Mouse (Mus musculus): Measurements from ENCODE around the gene Cenps. TPM values are rescaled to one million over a fixed set of nuclear protein-coding genes. Genes with fewer than 3 reads are reported as not detected.
A peak's percentile ranks its signal among the peaks of the same experiment; 100 is the strongest.

The Cenps gene
- polyA plus RNA-seq, 1 experiment from 2014 or later: 27.9 TPM

DNA sequence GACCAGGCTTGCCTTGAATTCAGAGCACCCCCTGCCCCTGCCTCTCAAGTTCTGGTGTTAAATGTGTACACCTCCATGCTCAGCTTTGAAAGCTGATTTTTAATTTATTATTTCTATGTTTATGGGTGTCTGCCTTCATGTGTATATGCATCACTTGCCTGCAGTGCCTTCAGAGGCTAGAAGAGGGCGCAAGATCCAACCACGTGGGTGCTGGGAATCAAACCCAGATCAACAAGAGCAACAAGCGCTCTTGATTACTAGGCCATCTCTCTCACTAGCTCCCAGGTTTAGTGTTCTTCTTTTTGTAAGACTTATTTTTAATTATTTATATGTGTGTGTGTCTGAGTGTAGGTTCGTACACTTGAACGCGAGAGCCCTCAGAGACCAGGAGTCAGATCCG is 17.4 kb upstream of the Cenps start:
- H3K27ac ChIP-seq: no peak overlapping the region
- H3K36me3 ChIP-seq: peaks cover 99% of the 10 kb centered on the region
- H3K9me3 ChIP-seq: no peaks in the 10 kb centered on the region
- WGBS: 97% methylated on average over 7 of the region's 7 CpGs
- no peak overlapping the region for H3K4me3 ChIP-seq
- no peak for ATAC-seq (ENCODE audit: insufficient number of reproducible peaks, low FRiP score, low TSS enrichment, low read depth)
- H3K9ac ChIP-seq: no peak overlapping the region
- H3K4me1 ChIP-seq: no peaks in the 10 kb centered on the region
- H3K27me3 ChIP-seq: no peaks in the 10 kb centered on the region
- no peak overlapping the region for H3K4me2 ChIP-seq

- H3K9ac ChIP-seq: no peak overlapping the region
- WGBS: 90% methylated on average over 11 of the region's 11 CpGs
- no peak overlapping the region for H3K27ac ChIP-seq
- no peak for ATAC-seq (ENCODE audit: insufficient number of reproducible peaks, low FRiP score, low TSS enrichment, low read depth)
- H3K36me3 ChIP-seq: peaks cover 63% of the 10 kb centered on the region
- no peaks in the 10 kb centered on the region for H3K27me3 ChIP-seq
- no peak overlapping the region for H3K4me3 ChIP-seq
- H3K9me3 ChIP-seq: no peaks in the 10 kb centered on the region
- H3K4me1 ChIP-seq: peaks cover 9% of the 10 kb centered on the region; the same call in 1 of the 2 replicates
- no peak overlapping the region for H3K4me2 ChIP-seq
Observed at GRCm38 (mm10) chr4:149150721-149151120, 13.3 kb upstream of the Cenps start.

DNA sequence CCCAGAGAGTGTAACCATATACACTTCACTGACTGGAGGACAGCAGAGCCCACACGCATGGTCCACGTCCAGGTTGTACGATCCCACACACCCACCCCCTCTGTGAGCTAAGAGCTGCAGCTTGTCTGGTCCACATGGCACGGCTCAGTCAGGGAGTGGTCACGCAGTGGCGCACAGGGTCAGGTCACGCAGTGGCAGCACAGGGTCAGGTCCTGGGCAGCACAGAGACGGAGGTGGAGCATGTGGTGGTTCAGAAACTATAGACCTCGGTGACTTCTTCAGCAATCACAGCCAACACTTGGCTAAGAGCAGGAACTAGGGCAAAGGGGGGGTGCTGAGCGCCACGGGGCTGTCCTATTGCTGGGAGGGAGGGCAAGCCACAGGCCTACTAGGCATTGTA is 12.8 kb upstream of the Cenps start:
- no peak overlapping the region for H3K4me2 ChIP-seq
- no peaks in the 10 kb centered on the region for H3K9me3 ChIP-seq
- H3K4me3 ChIP-seq: no peak overlapping the region
- ATAC-seq (ENCODE audit: insufficient number of reproducible peaks, low FRiP score, low TSS enrichment, low read depth): no peak
- H3K4me1 ChIP-seq: peaks cover 9% of the 10 kb centered on the region; the same call in 1 of the 2 replicates
- H3K36me3 ChIP-seq: peaks cover 58% of the 10 kb centered on the region
- 89% methylated on average over 11 of the region's 11 CpGs for WGBS
- no peak overlapping the region for H3K27ac ChIP-seq
- H3K9ac ChIP-seq: no peak overlapping the region
- no peaks in the 10 kb centered on the region for H3K27me3 ChIP-seq

GRCm38 (mm10) chr4:149149611-149150010 is 12.2 kb upstream of the Cenps start:
- H3K27ac ChIP-seq: peak overlapping the region; percentile 28; the same call in 1 of the 2 replicates
- 74% methylated on average over 7 of the region's 7 CpGs for WGBS
- peaks cover 52% of the 10 kb centered on the region for H3K36me3 ChIP-seq
- no peaks in the 10 kb centered on the region for H3K27me3 ChIP-seq
- no peak overlapping the region for H3K4me3 ChIP-seq
- peaks cover 11% of the 10 kb centered on the region for H3K4me1 ChIP-seq
- H3K4me2 ChIP-seq: no peak overlapping the region
- H3K9me3 ChIP-seq: no peaks in the 10 kb centered on the region
- no peak for ATAC-seq (ENCODE audit: insufficient number of reproducible peaks, low FRiP score, low TSS enrichment, low read depth)
- no peak overlapping the region for H3K9ac ChIP-seq

DNA sequence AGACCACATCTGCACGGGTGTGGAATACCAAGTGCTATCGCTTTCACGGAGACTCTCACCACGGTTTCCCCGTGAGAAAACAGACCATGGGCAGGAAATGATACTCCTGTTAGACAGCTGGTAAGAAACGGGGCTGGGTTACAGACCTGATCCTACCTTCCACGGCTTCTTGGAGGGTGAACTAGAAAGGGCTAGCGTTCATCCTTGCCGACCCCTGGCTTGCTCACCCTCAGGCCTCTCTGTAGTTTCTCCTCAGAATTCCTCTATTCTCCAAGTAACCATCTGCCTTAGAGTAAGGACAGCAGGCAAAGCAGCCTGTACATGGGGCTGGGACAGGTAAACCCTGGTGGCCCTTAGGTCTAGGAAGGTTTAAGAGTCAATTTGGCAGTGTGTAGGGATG is 11.8 kb upstream of the Cenps start:
- ATAC-seq (ENCODE audit: insufficient number of reproducible peaks, low FRiP score, low TSS enrichment, low read depth): no peak

DNA sequence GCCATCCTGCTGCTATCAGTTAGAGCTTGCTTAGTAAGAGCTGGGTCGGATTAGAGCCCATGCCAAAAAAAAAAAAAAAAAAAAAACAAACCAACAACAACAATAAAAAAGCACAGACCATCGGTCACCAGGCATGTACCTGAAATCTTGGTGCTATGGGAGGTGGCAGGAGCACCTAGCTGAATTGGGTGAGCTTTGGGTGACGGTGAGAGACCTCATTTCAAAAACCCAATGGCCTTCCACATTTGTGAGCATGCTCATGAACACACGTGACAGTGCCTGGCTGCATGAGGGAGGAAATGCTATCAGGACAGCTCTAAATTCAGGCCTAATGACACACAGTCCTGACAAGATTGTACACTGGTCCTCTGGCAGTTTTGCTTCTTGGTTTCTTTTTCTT is 10.7 kb upstream of the Cenps start:
- Histone ChIP-seq H3K4me2 (no peak overlapping the region), H3K4me3 (no peak overlapping the region), H3K27me3 (no peaks in the 10 kb centered on the region), H3K4me1 (peaks cover 13% of the 10 kb centered on the region), H3K27ac (no peak overlapping the region), H3K9me3 (no peaks in the 10 kb centered on the region), H3K9ac (no peak overlapping the region), H3K36me3 (peaks cover 36% of the 10 kb centered on the region)
- 77% methylated on average over 4 of the region's 4 CpGs for WGBS
- no peak for ATAC-seq (ENCODE audit: insufficient number of reproducible peaks, low FRiP score, low TSS enrichment, low read depth)

More for the DNA sequence above, 11.8 kb upstream of the Cenps start:
- H3K9ac ChIP-seq: no peak overlapping the region
- no peaks in the 10 kb centered on the region for H3K9me3 ChIP-seq
- H3K4me2 ChIP-seq: no peak overlapping the region
- H3K27ac ChIP-seq: no peak overlapping the region
- H3K36me3 ChIP-seq: peaks cover 47% of the 10 kb centered on the region
- H3K4me1 ChIP-seq: peaks cover 13% of the 10 kb centered on the region
- H3K4me3 ChIP-seq: no peak overlapping the region
- no peaks in the 10 kb centered on the region for H3K27me3 ChIP-seq
- WGBS: 72% methylated on average over 9 of the region's 9 CpGs

GRCm38 (mm10) chr4:149147528-149147927 is 10.1 kb upstream of the Cenps start:
- 78% methylated on average over 7 of the region's 7 CpGs for WGBS
- H3K9me3 ChIP-seq: no peaks in the 10 kb centered on the region
- H3K27me3 ChIP-seq: no peaks in the 10 kb centered on the region
- no peak overlapping the region for H3K9ac ChIP-seq
- no peak overlapping the region for H3K27ac ChIP-seq
- no peak overlapping the region for H3K4me3 ChIP-seq
- H3K36me3 ChIP-seq: peaks cover 31% of the 10 kb centered on the region
- no peak for ATAC-seq (ENCODE audit: insufficient number of reproducible peaks, low FRiP score, low TSS enrichment, low read depth)
- H3K4me1 ChIP-seq: peaks cover 13% of the 10 kb centered on the region
- H3K4me2 ChIP-seq: no peak overlapping the region

DNA sequence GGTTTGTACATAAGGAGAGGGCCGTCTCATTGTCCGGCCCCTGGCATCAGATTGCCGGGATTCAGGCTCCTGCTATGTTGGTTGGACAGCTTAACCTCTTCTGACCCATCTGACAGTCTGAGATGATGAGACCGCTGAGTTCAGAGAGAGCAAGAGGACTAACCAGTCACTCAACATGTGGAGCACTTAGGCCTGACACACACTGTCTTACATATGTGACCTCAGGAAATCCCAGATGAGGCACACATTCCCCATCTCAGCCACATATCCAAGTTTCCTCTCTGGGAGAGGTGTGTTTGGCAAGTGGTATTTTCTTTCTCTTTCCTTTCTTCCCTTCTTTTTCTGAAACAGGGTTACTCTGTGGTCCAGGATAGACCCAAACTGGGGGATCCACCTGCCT is 7.7 kb upstream of the Cenps start:
- no peak for ATAC-seq (ENCODE audit: insufficient number of reproducible peaks, low FRiP score, low TSS enrichment, low read depth)
- H3K27me3 ChIP-seq: no peaks in the 10 kb centered on the region

GRCm38 (mm10) chr4:149144459-149144858 is 7.0 kb upstream of the Cenps start:
- WGBS: 3% methylated on average over 3 of the region's 3 CpGs
- H3K36me3 ChIP-seq: 0 out of 2 replicates have a peak, but pooled peaks cover 2% of the 10 kb centered on the region
- H3K4me2 ChIP-seq: no peak overlapping the region
- H3K27ac ChIP-seq: no peak overlapping the region
- H3K27me3 ChIP-seq: no peaks in the 10 kb centered on the region
- no peaks in the 10 kb centered on the region for H3K9me3 ChIP-seq
- peak; percentile 69; the same call in 1 of the 2 replicates for ATAC-seq (ENCODE audit: insufficient number of reproducible peaks, low FRiP score, low TSS enrichment, low read depth)
- no peak overlapping the region for H3K9ac ChIP-seq
- peaks cover 13% of the 10 kb centered on the region for H3K4me1 ChIP-seq
- no peak overlapping the region for H3K4me3 ChIP-seq

More for the DNA sequence above, 7.7 kb upstream of the Cenps start:
- Histone ChIP-seq H3K27ac (no peak overlapping the region), H3K4me1 (peaks cover 13% of the 10 kb centered on the region), H3K4me2 (no peak overlapping the region), H3K36me3 (peaks cover 8% of the 10 kb centered on the region), H3K9me3 (no peaks in the 10 kb centered on the region), H3K9ac (no peak overlapping the region), H3K4me3 (no peak overlapping the region)
- WGBS: 80% methylated on average over 4 of the region's 4 CpGs

GRCm38 (mm10) chr4:149143594-149143993 is 6.2 kb upstream of the Cenps start:
- H3K4me2 ChIP-seq: no peak overlapping the region
- no peaks in the 10 kb centered on the region for H3K27me3 ChIP-seq
- no peak overlapping the region for H3K27ac ChIP-seq
- peaks cover 13% of the 10 kb centered on the region for H3K4me1 ChIP-seq
- no peak overlapping the region for H3K4me3 ChIP-seq
- H3K9me3 ChIP-seq: no peaks in the 10 kb centered on the region
- no peak overlapping the region for H3K9ac ChIP-seq
- WGBS: 37% methylated on average over 4 of the region's 4 CpGs
- no peak for ATAC-seq (ENCODE audit: insufficient number of reproducible peaks, low FRiP score, low TSS enrichment, low read depth)
- H3K36me3 ChIP-seq: no peaks in the 10 kb centered on the region

DNA sequence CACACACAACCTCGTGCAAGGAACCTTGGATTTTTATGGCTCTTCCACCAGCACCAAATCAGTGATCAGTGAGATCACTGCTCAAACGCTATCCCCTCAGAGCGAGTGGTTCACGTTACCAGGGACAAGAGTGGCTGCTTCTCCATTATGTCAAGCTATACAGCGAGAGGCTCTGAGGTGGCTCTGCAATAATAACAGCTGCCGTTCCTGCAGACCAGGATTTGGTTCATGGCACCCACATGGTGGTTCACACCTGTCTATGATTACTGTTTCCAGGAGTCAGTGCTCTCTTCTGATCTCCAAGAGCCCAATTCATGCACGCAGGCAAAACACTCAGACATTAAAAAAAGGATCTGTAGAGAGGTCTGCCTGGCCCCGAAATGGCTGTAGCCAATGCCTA is 1.1 kb upstream of the Cenps start:
- Histone ChIP-seq H3K4me1 (peaks cover 7% of the 10 kb centered on the region), H3K9me3 (no peaks in the 10 kb centered on the region), H3K27me3 (no peaks in the 10 kb centered on the region), H3K4me2 (no peak overlapping the region), H3K36me3 (no peaks in the 10 kb centered on the region; the same call in 1 of the 2 replicates), H3K9ac (no peak overlapping the region), H3K4me3 (no peak overlapping the region), H3K27ac (no peak overlapping the region)
- 51% methylated on average over 8 of the region's 8 CpGs for WGBS
- ATAC-seq (ENCODE audit: insufficient number of reproducible peaks, low FRiP score, low TSS enrichment, low read depth): no peak

- Histone ChIP-seq H3K4me1 (peaks cover 10% of the 10 kb centered on the region), H3K27me3 (no peaks in the 10 kb centered on the region), H3K9me3 (no peaks in the 10 kb centered on the region), H3K9ac (peak overlapping the region; percentile 65), H3K4me3 (peak overlapping the region; percentile 69), H3K4me2 (peak overlapping the region; percentile 64), H3K27ac (peak overlapping the region; percentile 90), H3K36me3 (peaks cover 4% of the 10 kb centered on the region; the same call in 1 of the 2 replicates)
- WGBS: 53% methylated on average over 18 of the region's 18 CpGs
- ATAC-seq (ENCODE audit: insufficient number of reproducible peaks, low FRiP score, low TSS enrichment, low read depth): no peak
Observed at GRCm38 (mm10) chr4:149136116-149136850, 1.1 kb downstream of the Cenps start.

All from limb, embryonic 15.5 days (tissue).